Mouse (Mus musculus) left cerebral cortex, adult 11 months (tissue): ENCODE measurements around the gene Gtf3c3.

Source experiments
- DNase-seq: peaks from one replicate; pipeline ENCODE4 v3.0.0; 2022; ENCODE audit warnings: low spot score

The Gtf3c3 gene

DNA sequence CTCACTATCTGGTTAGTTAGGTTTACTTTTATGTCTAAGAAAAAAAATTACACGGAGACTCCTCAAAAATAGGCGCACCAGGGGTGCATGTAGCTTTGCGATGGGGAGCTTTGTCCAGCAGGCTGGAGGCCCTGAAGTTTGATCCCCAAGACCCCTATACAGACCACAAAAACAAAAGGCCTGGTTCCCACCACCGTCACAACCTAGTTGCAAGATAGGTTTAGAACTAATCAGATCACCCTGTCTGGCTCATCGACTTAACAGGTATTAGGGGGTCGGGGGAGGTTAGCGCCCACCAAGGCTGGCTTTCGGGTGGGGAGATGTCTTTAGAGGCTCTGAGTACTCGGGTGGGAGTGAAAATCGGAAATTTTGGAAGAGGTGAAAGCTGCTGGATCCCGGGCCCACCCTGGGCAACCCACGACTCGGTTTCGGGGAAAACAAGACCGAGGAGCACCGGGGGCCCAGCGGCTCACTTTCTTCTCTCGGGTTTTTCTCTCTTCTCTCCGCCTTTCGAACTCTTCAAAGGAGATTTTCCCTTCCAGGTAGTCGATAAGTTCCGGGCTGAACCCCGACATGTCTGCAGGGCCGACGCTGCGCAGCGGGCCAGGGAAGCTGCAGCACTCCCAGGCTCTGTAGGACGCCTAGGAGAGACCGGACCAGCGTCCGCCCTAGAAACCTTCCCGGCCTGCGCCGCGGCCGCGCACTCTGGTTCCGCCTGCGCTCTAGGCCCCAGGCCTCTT lies at the start of gene Gtf3c3:
Gene Gtf3c3, minus strand, starts transcription at position 632 of the 740 bp plus-strand sequence.
- DNase-seq = peak; percentile 61

DNA sequence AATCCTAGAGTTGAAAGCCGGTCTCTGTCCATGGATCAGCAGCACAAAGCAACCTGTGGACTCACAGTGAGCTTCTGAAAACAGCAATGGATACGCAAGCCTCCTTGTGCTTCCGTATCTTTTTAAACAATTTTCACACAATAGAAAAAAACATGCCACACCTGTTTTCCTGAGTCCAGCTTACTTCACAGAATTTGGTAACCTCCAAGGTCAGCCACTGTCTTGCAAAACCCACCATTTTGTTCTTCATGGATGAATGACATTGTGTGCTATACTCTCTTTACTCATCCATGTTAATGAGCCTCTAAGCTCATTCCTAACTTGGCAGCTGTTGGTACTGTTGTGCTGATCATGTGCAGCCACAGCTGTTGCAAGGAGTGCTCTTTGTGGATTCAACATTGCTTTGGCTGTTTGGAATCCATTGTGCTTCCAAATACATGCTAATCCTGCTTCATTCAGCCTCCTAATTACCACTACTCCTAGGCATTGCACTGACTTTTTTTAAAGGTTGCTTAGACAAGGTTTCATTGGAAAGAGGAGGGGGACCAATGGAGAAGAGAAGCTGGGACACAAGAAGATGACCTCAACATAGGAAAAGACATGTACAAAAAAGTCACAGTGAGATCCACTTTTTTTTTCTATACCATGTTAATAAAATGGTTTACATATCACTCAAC lies 46.1 kb upstream of the Gtf3c3 start:
- DNase-seq = no peak

DNA sequence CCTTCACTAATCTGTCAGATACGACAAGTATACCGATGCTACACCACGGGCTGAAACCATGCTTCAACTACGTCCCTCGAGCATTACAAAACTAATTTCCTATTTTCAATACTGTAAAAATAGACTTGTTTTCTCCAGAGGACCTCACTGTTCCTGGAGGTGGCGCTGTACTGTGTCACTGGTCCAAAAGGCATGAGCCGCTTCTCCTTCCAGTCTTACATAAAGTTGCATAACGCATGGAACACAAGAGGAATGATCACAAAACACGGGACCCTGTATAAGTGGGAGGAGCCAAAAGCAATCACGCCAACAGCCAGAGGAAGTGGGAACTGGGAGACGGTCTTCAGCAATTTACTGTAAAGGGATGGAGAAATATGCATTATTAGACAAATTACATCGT lies 41.7 kb upstream of the Gtf3c3 start:
- no peak for DNase-seq

DNA sequence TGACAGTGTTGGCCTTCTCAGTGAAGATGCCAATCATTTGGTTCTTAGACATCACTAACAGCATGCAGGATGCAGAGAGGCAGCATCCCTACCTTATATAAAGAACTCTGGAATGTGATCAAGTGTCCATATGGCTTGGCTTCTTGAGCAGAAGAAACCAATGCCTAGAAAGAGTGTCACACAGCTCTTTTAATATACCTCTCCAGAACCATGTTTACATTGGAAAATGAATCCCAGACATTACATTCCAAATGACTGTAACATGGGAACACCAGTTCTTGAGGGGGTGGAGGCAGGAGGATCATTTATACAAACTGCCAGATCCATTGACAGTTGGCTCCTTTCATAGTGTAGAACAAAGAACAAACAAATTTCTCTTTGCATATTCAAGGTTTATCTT lies 29.9 kb upstream of the Gtf3c3 start:
- peak; percentile 31 for DNase-seq

DNA sequence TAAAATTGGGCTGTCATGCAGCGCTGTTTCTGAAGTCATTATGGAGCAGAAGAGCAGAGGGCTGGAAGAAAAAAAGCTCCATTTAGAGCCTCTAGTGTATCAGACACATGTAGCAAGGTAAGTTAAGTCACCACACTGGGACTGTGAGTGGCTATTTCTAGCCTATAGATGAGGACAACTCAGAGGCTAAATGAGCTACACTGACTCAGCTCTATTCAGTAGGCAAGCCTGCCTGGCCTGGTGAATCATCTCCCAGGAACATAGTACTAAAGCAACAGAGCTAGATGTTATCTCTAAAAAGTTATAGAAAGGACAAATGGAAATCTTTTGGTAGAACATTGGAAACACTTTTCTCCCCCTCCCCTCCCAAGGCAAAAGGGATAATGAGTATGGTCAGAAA lies 28.6 kb upstream of the Gtf3c3 start:
- peak; percentile 9 for DNase-seq

DNA sequence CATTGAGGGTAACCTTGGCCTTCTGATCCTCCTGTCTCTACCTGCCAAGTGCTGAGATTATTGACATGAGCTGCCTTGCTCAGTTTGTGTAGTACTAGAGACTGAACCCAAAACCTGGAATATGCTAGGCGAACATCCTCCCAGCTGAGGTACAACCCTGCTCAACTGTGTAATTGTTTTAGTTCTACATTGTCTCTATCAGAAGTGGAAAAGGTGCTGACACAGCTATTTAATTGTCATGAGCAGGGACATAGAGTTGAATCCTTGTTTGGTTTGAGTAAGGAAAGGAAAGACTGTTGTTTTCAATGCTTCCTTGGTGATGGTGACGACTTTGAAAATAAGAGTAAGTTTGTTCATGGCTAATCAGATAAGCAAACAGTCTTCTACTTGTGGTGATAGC lies 13.3 kb upstream of the Gtf3c3 start:
- no peak for DNase-seq

DNA sequence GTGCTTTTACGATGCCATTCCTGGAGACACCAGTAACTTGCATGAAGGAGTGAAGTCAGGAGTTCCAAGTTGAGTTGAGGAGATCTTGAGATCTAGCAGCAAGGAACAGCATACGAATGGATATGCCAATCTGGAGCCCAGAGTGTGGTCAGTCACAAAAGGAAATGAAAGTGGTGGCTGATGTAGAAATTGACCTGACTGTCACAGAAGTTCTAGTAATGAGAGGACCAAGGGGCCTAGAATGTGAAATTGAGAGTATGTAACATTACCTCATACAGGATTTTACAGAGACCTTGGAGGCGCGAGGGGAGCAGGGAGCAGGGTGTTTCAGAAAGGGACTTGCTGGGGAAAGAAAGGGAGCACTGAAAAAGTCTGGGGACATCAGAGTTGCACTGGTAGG lies 10.1 kb upstream of the Gtf3c3 start:
- no peak for DNase-seq

DNA sequence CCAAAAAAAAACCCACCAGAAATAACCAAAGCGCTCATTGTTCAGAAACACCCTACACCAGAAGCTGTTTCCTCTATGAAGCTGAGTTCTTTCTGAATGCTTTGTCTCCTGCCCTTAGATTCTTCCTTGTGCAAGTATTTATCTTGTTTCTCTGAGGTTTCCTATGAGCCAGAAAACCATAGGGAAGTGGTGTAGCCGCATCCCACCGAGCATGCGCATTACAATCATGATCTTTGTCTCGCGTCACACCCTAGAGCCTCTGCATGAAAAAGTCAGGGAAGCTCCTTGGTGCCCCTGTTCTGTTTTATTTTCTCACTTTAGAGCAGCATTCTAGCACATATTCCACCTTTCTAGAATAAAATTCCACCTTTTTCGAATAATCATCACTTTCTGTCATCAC lies 4.9 kb upstream of the Gtf3c3 start:
- DNase-seq = no peak

DNA sequence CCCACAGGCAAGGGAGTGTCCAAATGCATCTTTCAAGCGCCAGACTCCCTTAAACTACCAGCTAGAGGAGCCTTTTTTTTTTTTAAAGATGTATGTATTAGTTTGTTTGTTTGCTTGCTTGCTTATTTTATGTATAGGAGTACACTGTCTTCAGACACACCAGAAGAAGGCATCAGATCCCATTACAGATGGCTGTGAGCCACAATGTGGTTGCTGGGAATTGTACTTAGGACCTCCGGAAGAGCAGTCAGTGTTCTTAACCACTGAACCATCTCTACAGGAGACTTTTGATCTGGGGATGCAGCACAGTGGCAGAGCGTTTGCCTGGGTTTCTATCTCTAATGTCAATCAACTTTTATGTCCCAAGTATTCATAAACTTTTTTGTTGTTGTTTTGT lies 307 bp upstream of the Gtf3c3 start:
- no peak for DNase-seq

DNA sequence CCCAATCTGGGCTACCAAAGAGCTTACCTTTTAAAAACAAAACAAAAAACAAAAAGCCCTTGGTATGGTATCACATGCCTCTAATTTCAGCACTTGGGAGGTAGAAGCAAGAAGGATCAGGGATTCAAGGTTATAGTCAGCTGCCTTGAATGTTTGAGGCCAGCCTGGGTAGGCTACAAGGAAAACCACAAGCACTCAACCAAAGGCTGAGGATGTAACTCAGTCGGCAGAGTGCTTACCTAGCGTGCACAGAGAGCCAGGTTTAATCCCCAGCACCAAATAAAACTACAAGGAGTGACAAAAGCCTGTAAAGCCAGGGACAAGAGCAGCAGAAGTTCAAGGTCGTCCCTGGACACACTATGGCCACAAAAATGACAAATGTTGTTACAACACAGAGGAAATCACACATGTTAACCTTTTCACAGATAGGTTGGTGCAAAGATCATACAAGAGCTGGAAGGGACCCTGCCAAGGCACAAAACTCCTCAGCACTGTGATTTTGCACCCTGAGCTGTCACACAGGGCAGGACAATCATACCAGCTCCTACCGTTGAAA lies 16.5 kb downstream of the Gtf3c3 start:
- no peak for DNase-seq

DNA sequence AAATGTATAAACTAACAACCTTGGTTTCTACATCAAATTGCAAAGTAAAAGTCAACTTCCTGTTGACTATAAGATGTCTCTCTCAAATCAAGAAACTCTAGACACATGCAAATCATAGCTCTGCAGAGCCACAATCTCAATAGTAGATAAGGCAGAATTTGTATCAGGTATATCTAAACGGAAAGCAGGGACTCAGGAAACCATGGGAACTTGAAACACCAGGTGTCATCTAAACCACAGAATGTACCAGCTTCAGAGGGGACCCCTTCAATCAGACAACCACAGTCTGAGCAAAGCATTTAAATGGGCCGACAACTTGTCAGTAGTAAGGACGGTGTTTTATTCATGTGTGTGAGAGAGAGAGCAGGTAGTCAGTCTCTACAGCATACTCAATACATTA lies 17.1 kb downstream of the Gtf3c3 start:
- no peak for DNase-seq

DNA sequence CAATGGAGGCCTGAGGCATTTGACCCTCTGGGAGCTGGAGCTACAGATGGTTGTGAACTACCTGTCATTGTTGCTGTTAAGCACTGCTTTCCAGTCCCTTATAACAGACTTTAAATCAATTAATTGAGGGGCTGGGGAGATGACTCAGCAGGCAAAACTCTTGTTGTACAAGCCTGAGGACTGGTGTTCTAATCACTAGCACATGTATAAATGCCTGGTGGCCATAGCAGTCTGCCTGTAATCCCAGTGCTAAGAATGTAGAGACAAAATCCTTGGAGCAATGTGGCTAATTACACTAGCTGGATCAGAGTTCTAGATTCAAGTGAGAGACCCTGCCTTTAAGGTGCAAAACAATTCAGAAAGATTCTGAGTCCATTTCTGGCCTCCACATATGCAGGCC lies 36.0 kb downstream of the Gtf3c3 start:
- no peak for DNase-seq

DNA sequence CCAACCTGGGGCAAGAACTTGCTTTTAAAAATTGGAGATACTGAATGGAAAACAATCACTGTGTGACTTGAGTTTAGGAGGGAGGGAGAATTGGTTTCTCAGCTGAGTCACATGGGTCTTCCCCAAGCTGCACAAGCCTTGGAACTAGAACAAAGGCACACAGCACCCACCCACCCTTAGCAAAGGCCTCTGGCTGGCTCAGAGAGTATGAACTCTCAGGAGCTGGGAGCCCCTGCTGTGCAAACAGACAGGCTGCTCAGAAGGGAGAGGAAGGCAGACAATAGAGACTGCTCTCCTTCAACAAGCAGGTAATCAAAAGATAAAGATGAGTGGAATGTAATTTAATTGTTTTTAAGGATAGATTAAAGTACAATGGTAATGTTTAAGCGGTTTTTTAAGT lies 54.5 kb downstream of the Gtf3c3 start:
- no peak for DNase-seq

DNA sequence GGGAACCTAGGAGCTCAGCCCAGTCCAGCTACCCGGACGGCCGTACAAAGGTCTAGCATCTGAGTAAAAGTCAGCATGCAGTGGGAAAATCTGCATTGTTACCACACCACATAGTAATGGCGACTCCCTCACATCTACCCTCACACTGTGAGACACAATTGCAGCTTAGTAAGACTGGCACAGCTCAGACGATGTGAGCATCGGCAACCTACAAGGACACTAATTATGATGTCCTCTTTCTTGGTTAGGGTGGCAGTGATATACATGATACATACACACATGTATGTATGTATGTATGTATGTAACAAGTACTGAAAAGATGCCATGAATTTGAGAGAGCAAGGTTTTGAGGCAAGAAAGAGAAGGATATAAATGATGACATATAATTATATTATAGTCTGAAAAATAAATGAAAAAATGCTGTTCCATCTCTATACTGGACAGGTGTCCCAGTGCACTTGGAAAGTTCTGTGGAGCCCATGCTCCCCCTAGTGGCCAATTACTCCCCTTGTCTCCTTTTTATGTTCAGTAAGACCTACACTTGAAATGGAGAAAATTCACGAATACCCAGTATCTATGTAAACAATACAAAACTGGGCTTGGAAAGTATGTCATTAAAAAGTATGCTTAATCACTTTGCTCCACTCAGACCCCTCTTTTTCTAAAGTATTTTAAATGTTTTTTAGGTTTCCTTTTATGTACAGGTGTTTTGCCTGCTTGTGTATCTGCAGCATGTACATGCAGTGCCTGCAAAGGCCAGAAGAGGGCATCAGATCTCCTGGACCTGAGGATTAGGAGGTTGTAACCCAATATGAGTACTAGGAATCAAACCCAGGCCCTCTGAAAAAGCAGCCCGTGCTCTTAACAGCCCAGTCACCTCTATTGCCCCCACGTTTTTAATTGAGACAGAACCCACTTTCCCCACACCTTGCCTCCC lies 57.5 kb downstream of the Gtf3c3 start:
- peak; percentile 21 for DNase-seq

DNA sequence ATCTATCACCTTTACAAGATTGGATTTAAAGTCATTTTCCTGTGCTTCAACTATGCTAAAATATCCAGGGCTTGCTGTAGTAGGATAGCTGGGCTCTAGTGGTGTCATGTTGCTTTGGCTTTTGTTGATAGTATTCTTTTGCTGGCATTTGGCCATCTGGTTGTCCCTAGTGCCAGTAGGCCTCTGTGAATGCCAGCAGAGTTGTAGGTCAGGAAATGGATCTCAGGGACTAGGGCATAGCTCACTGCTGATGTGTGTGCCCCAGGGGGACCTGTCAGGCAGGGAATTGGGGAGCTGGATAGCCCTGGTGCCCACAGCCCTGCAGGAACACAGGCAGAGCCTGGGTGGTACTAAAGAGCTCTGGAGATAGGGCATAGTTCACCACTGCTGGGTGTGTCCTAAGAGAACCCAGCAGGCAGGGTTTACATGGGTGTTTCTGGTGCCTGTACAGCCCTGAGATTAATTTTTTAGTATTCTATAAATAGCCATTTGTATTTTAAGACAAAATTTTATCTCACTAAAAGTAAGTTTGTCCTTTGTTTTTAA lies 61.2 kb downstream of the Gtf3c3 start:
- DNase-seq = no peak

DNA sequence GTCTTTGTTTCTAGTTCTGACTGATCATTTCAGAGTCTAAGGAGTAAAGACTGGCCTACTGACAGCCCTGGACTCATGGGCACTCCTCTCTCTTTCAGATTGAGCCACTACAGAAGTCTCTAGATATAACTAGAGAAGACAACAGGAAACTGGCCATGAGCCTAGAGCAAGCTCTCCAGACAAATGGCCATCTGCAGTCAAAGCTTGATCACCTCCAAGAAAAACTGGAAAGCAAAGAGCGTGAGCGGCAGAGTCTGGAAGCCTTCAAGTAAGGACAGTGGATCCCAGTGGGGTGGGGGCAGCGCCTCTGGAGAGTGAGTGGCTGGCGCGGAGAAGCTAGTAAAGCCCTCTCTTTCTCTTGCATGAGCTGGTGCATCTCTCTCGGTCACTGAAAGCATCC lies 82.2 kb downstream of the Gtf3c3 start:
- DNase-seq = no peak

DNA sequence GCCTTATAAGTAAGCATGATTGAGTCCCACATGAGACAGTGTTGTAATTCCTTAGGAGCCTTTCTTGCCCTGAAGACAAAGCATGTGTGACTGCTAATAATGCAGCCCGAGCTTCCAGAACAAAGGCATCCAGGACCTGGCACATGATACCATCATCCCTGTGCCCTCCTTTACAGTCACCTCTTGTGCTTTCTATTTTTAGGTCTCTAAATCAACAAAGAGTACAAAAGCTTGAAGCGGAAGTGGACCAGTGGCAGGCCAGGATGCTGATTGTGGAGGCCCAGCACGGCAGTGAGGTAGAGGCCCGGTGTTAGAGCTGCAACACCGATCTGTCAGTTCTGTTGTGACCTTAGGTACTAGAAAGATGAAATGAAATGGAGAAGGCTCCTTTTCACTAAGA lies 83.3 kb downstream of the Gtf3c3 start:
- DNase-seq = no peak

DNA sequence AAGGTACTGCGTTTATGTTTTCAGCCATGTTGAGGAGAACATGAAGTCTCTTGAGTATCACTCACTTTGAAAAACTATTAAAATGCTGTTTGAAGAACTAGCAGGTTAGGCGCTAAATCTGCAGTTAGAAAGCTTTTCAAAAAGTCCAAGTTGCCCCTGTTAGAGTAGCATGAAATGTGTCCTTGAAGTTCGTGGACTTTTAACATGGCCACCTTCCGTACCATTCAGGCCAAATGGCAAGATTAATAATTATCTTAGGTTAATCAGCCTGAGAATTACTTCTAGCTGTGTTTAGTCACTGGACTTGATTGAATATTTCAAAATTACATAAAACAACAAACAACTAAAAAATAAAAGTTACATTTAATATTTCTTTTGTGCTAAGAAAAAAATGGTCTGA lies 84.0 kb downstream of the Gtf3c3 start:
- no peak for DNase-seq
